Mouse (Mus musculus): Measurements from ENCODE around the gene Scn2a.

DNA sequence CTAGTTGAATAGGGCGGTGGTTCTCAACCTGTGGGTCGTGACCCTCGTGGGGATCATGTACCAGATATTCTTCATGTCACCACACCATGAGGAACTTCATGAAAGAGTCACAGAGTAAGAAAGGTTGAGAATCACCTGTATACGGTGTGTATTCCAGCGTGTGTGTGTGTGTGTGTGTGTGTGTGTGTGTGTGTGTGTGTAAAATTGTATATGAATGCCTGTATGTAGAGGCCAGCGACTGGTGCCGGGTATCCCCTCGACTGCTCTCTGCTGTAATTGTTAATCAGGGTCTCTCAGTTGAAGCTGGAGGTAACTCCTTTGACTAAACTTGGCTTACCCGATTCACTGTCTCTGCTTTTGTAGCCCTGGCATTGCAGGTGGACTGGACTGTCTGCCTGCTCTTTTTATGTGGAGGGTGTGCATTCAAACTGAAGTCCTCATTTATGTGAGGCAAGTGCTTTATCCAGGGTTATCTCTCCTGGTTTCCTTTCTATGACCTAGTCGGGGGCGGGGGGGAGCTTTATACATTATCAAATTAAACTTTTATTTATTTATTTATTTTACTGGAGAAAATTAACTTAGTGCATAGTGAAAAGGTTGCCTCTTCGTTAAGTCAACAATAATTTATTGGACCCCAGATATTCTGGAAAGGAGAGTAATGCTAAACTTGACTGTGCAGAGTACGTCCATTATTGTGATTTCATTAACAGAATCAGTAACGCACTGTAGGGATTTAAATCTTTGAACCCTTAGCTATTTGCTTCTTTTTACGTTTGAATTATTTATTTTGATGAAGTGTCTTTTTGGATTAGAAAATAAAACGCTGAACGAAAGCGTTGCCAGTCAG is 47.2 kb downstream of the Scn2a start:
- no peak for TF ChIP-seq CTCF (conservative IDR thresholded peaks at IDR 0.05; ENCODE audit: insufficient read depth, insufficient read length, low read depth, low read length)
- no peak for TF ChIP-seq POLR2A (IDR thresholded peaks at IDR 0.05; ENCODE audit: low read depth, low read length)

Data from kidney, adult 2 months (tissue).